Mouse (Mus musculus) MEL (cell line): ENCODE results near the gene Htt.

Experiments
- CHD2 ChIP-seq: IDR thresholded peaks from 2 replicates; pipeline ENCODE4 v1.6.1; 2011; ENCODE audit warnings: low read length, improper control_type of control experiment
- CTCF ChIP-seq, 3 experiments: IDR thresholded peaks in 2 of 3; conservative IDR thresholded peaks in 1 of 3; 2 replicates each; pipeline ENCODE4 v1.5.1; 2011 to 2012; ENCODE audit warnings: low read length in 3 of 3, low read depth in 2 of 3, mild to moderate bottlenecking in 2 of 3, improper control_type of control experiment in 1 of 3, inconsistent platforms in 1 of 3, mixed read lengths in 1 of 3, moderate library complexity in 1 of 3; ENCODE audit not compliant: control insufficient read depth in 1 of 3, insufficient read depth in 1 of 3, poor library complexity in 1 of 3, severe bottlenecking in 1 of 3
- EP300 ChIP-seq, 2 experiments: IDR thresholded peaks; 2 replicates each; pipeline ENCODE4 v1.6.1; 2011; ENCODE audit warnings: improper control_type of control experiment in 2 of 2, low read length in 2 of 2, low read depth in 1 of 2, mild to moderate bottlenecking in 1 of 2
- ETS1 ChIP-seq: IDR thresholded peaks from 2 replicates; pipeline ENCODE4 v1.6.1; 2012; ENCODE audit warnings: low read depth, mild to moderate bottlenecking, inconsistent platforms, low read length, improper control_type of control experiment, moderate library complexity
- GATA1 ChIP-seq: IDR thresholded peaks from 2 replicates; pipeline ENCODE4 v1.6.1; 2011; ENCODE audit warnings: low read depth, low read length, improper control_type of control experiment
- HCFC1 ChIP-seq: IDR thresholded peaks from 2 replicates; pipeline ENCODE4 v1.6.1; 2012; ENCODE audit warnings: low read depth, mild to moderate bottlenecking, inconsistent platforms, low read length, improper control_type of control experiment, moderate library complexity
- JUND ChIP-seq: IDR thresholded peaks from 2 replicates; pipeline ENCODE4 v1.6.1; 2011; ENCODE audit warnings: low read depth, mild to moderate bottlenecking, improper control_type of control experiment, low read length
- MAX ChIP-seq: IDR thresholded peaks from 2 replicates; pipeline ENCODE4 v1.6.1; 2011; ENCODE audit warnings: low read length, improper control_type of control experiment
- NELFE ChIP-seq: IDR thresholded peaks from 2 replicates; pipeline ENCODE4 v1.6.1; 2011; ENCODE audit warnings: low read depth, low read length, improper control_type of control experiment
- POLR2A ChIP-seq, 2 experiments: IDR thresholded peaks; 2 replicates each; pipeline ENCODE4 v1.6.1; 2011 to 2012; ENCODE audit warnings: low read length in 2 of 2, mild to moderate bottlenecking in 2 of 2, control low read depth in 1 of 2, improper control_type of control experiment in 1 of 2, low read depth in 1 of 2, moderate library complexity in 1 of 2; ENCODE audit not compliant: control insufficient read depth in 1 of 2, insufficient read depth in 1 of 2, poor library complexity in 1 of 2
- USF2 ChIP-seq, 2 experiments: IDR thresholded peaks; 2 replicates each; pipeline ENCODE4 v1.6.1; 2011 to 2012; ENCODE audit warnings: improper control_type of control experiment in 2 of 2, low read length in 2 of 2, borderline replicate concordance in 1 of 2, inconsistent platforms in 1 of 2, low read depth in 1 of 2, mild to moderate bottlenecking in 1 of 2; ENCODE audit not compliant: insufficient read depth in 1 of 2

DNA sequence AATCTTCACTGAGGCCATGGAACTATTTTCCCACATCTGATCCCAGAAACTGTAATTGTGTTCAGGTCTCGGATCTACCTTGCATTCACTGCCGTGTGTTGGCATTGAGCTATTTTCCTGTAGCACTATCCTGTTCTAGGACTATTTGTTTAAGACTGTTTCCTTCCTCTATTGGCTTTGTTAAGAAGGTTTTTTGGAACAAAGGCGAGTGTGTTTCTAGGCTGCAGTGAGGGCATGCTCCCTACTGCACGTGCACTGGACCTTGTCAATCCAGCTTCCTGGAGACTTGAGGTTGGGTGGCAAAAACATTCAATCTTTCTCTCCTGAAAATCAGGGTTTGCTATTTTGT lies 170.9 kb downstream of the Htt start:
- TF ChIP-seq CTCF (IDR thresholded peaks at IDR 0.05 in 2 of 3, conservative IDR thresholded peaks at IDR 0.05 in 1 of 3; ENCODE audit: control insufficient read depth in 1 of 3, insufficient read depth in 1 of 3, low read depth in 2 of 3, low read length in 3 of 3, poor library complexity in 1 of 3, severe bottlenecking in 1 of 3): no peak
- no peak for TF ChIP-seq MAX
- TF ChIP-seq GATA1: no peak
- TF ChIP-seq USF2 (IDR thresholded peaks at IDR 0.05; ENCODE audit: borderline replicate concordance in 1 of 2, insufficient read depth in 1 of 2, low read depth in 1 of 2, low read length in 2 of 2): no peak
- TF ChIP-seq EP300 (IDR thresholded peaks at IDR 0.05; ENCODE audit: low read depth in 1 of 2, low read length in 2 of 2): no peak
- no peak for TF ChIP-seq JUND
- TF ChIP-seq HCFC1: no peak
- no peak for TF ChIP-seq NELFE
- TF ChIP-seq POLR2A (IDR thresholded peaks at IDR 0.05; ENCODE audit: control insufficient read depth in 1 of 2, insufficient read depth in 1 of 2, low read depth in 1 of 2, low read length in 2 of 2, poor library complexity in 1 of 2): no peak
- TF ChIP-seq CHD2: no peak
- no peak for TF ChIP-seq ETS1
